ENCODE assay signal across 14 mouse cellular contexts in genomic region chr6:78460191-78460825, GRCm38 (mm10). TPM values are rescaled to one million over a fixed set of nuclear protein-coding genes. Genes with fewer than 3 reads are reported as not detected.
DNase-seq lines count a peak whose midpoint lies in the region; ATAC-seq and TF ChIP-seq lines count a peak whose summit lies in the region.
"Had no signal": no experiment of that assay in that cellular context is flagged by ENCODE, and none has a peak within 500 bp of the region (broad histone marks: within the 10 kb centered on the region; RNA-seq: fewer than 3 reads in every experiment).

No protein-coding gene starts in this region.

- no peaks in the 10 kb centered on the region for H3K27me3 ChIP-seq in embryonic facial prominence, embryonic 10.5 days (replicated peaks; ENCODE audit: low read depth, poor library complexity, severe bottlenecking)
- H3K27me3 ChIP-seq in forebrain, embryonic 16.5 days (replicated peaks; ENCODE audit: control insufficient read depth, insufficient read depth, low read length), result no peaks in the 10 kb centered on the region
- no peaks in the 10 kb centered on the region for H3K27me3 ChIP-seq in stomach, postnatal 0 days (ENCODE audit: control insufficient read depth, insufficient read depth, low read length)
- H3K27me3 ChIP-seq: liver, embryonic 15.5 days had no signal

- DNase-seq in embryonic facial prominence, embryonic 10.5 days (ENCODE audit: low spot score), result peak; percentile 9
- peak; percentile 48 to 77 for DNase-seq in layer of hippocampus, postnatal 14 days (ENCODE audit: low spot score in 2 of 2)
- DNase-seq in retina, embryonic 14.5 days (ENCODE audit: low spot score), result peak; percentile 30
- no peak for DNase-seq in stomach, postnatal 0 days (ENCODE audit: low spot score)
- no peak for DNase-seq in gastrocnemius, postnatal 10 days
- no peak for DNase-seq in thymus, postnatal 25 days
- DNase-seq: adrenal gland, adult 8-10 months; kidney, adult 18-20 months had no signal

- H3K27ac ChIP-seq in embryonic facial prominence, embryonic 10.5 days (replicated peaks), result peak overlapping the region; percentile 35; the same call in 1 of the 2 replicates
- H3K27ac ChIP-seq in forebrain, embryonic 16.5 days (ENCODE audit: low read length), result peak overlapping the region; percentile 83
- H3K27ac ChIP-seq in stomach, postnatal 0 days (replicated peaks), result no peak overlapping the region
- H3K27ac ChIP-seq: liver, embryonic 15.5 days had no signal

- 0 out of 2 replicates have a peak, but pooled peaks cover 4% of the 10 kb centered on the region for H3K4me1 ChIP-seq in embryonic facial prominence, embryonic 10.5 days
- peaks cover 8% of the 10 kb centered on the region for H3K4me1 ChIP-seq in forebrain, embryonic 16.5 days (replicated peaks; ENCODE audit: control insufficient read depth, insufficient read depth, low read length)
- H3K4me1 ChIP-seq in stomach, postnatal 0 days (replicated peaks; ENCODE audit: control insufficient read depth, insufficient read depth), result no peaks in the 10 kb centered on the region
- H3K4me1 ChIP-seq: liver, embryonic 15.5 days had no signal

- H3K36me3 ChIP-seq in embryonic facial prominence, embryonic 10.5 days (replicated peaks), result no peaks in the 10 kb centered on the region
- no peaks in the 10 kb centered on the region for H3K36me3 ChIP-seq in forebrain, embryonic 16.5 days (ENCODE audit: control insufficient read depth, insufficient read depth)
- H3K36me3 ChIP-seq in stomach, postnatal 0 days (ENCODE audit: control insufficient read depth, insufficient read depth, low read length), result no peaks in the 10 kb centered on the region
- H3K36me3 ChIP-seq: liver, embryonic 15.5 days had no signal

- no peak overlapping the region for H3K4me3 ChIP-seq in embryonic facial prominence, embryonic 10.5 days
- no peak overlapping the region for H3K4me3 ChIP-seq in forebrain, embryonic 16.5 days (replicated peaks; ENCODE audit: low read length)
- no peak overlapping the region for H3K4me3 ChIP-seq in stomach, postnatal 0 days (ENCODE audit: low read depth, low read length)
- H3K4me3 ChIP-seq: liver, embryonic 15.5 days had no signal

- peak; percentile 99 for ATAC-seq in forebrain, embryonic 16.5 days
- ATAC-seq in stomach, postnatal 0 days (ENCODE audit: low FRiP score, low TSS enrichment), result no peak

- no peaks in the 10 kb centered on the region for H3K9me3 ChIP-seq in embryonic facial prominence, embryonic 10.5 days
- H3K9me3 ChIP-seq in forebrain, embryonic 16.5 days (ENCODE audit: control insufficient read depth, low read length), result no peaks in the 10 kb centered on the region
- H3K9me3 ChIP-seq in stomach, postnatal 0 days (ENCODE audit: control insufficient read depth, low read length), result no peaks in the 10 kb centered on the region
- H3K9me3 ChIP-seq: liver, embryonic 15.5 days had no signal

- no peak for TF ChIP-seq CTCF in stomach, postnatal 0 days (IDR thresholded peaks at IDR 0.05; ENCODE audit: low read depth)

- no peak for TF ChIP-seq EP300 in stomach, postnatal 0 days (optimal IDR thresholded peaks at IDR 0.05)

- 51% methylated on average over 3 of the region's 3 CpGs for whole genome bisulfite sequencing in embryonic facial prominence, embryonic 10.5 days
- 8% methylated on average over 3 of the region's 3 CpGs for WGBS in forebrain, embryonic 16.5 days
- 54% methylated on average over 3 of the region's 3 CpGs for WGBS in stomach, postnatal 0 days

- H3K4me2 ChIP-seq in forebrain, embryonic 16.5 days (ENCODE audit: low read length), result no peak overlapping the region
- H3K4me2 ChIP-seq in stomach, postnatal 0 days (replicated peaks; ENCODE audit: low read depth), result no peak overlapping the region
- H3K4me2 ChIP-seq: liver, embryonic 15.5 days had no signal

- no peak overlapping the region for H3K9ac ChIP-seq in forebrain, embryonic 16.5 days (replicated peaks; ENCODE audit: low read depth, low read length)
- no peak overlapping the region for H3K9ac ChIP-seq in stomach, postnatal 0 days (ENCODE audit: low read length)
- H3K9ac ChIP-seq: liver, embryonic 15.5 days had no signal

RNA-seq across cellular contexts. Expression of gene Reg3g, which starts 8.4 kb away (rescaled TPM):
- 0.15 TPM in 1 of 2 replicates, not detected in the other for polyA plus RNA-seq in embryonic facial prominence, embryonic 10.5 days (2016; fragmentation: Nextera tagmentation; extraction: Ambion mirVana)
- 0.68 TPM in 1 of 2 replicates, not detected in the other for polyA plus RNA-seq in forebrain, embryonic 16.5 days (2015; fragmentation: Nextera tagmentation; extraction: Ambion mirVana)
- not detected for total RNA-seq in layer of hippocampus, postnatal 14 days (2021)
- polyA plus RNA-seq in stomach, postnatal 0 days (2015; fragmentation: Nextera tagmentation; extraction: Ambion mirVana), result 2.0 and 4.0 TPM in 2 replicates
- total RNA-seq in gastrocnemius, postnatal 10 days (2021), result not detected
- total RNA-seq: adrenal gland, adult 8-10 months; ES-E14; granulocyte monocyte progenitor cell, adult 5-6 weeks; neutrophil, adult 5-6 weeks had no signal
- polyA plus RNA-seq: liver, embryonic 15.5 days had no signal

RNA-seq across cellular contexts. Expression of gene Reg1, which starts 37.8 kb away (rescaled TPM):
- not detected in 2 replicates for polyA plus RNA-seq in embryonic facial prominence, embryonic 10.5 days (2016; fragmentation: Nextera tagmentation; extraction: Ambion mirVana)
- not detected in 2 replicates for polyA plus RNA-seq in forebrain, embryonic 16.5 days (2015; fragmentation: Nextera tagmentation; extraction: Ambion mirVana)
- total RNA-seq in layer of hippocampus, postnatal 14 days (2021), result not detected
- polyA plus RNA-seq in stomach, postnatal 0 days (2015; fragmentation: Nextera tagmentation; extraction: Ambion mirVana), result 2.1 and 2.6 TPM in 2 replicates
- total RNA-seq in gastrocnemius, postnatal 10 days (2021), result not detected
- total RNA-seq: adrenal gland, adult 8-10 months; ES-E14; granulocyte monocyte progenitor cell, adult 5-6 weeks; neutrophil, adult 5-6 weeks had no signal
- polyA plus RNA-seq: cortical plate, adult 2 months; liver, embryonic 15.5 days had no signal

Comparison
In these comparisons a context has a peak if more than half of its experiments do, and no peak if none do; other contexts are left out.
1. DNase-seq: peak in embryonic facial prominence, embryonic 10.5 days (single experiment), layer of hippocampus, postnatal 14 days (2 of 2) and retina, embryonic 14.5 days (single experiment); none in stomach, postnatal 0 days (single experiment), gastrocnemius, postnatal 10 days (single experiment) and thymus, postnatal 25 days (single experiment).